ENCODE assay signal across 8 mouse cellular contexts in genomic region chr10:18816560-18816959, GRCm38 (mm10). TPM values are rescaled to one million over a fixed set of nuclear protein-coding genes. Genes with fewer than 3 reads are reported as not detected.
A peak's percentile ranks its signal among the peaks of the same experiment; 100 is the strongest.
DNase-seq lines count a peak whose midpoint lies in the region; ATAC-seq and TF ChIP-seq lines count a peak whose summit lies in the region.
"Had no signal": no experiment of that assay in that cellular context is flagged by ENCODE, and none has a peak within 500 bp of the region (broad histone marks: within the 10 kb centered on the region; RNA-seq: fewer than 3 reads in every experiment).

No protein-coding gene starts in this region.

- no peak for TF ChIP-seq CTCF in forebrain, postnatal 0 days (IDR thresholded peaks at IDR 0.05; ENCODE audit: low read depth)

- 21% methylated on average over 5 of the region's 5 CpGs for WGBS in forebrain, postnatal 0 days
- WGBS in hindbrain, embryonic 11.5 days, result 57% methylated on average over 5 of the region's 5 CpGs
- 22% methylated on average over 5 of the region's 5 CpGs for whole genome bisulfite sequencing in limb, embryonic 12.5 days

- no peaks in the 10 kb centered on the region for H3K36me3 ChIP-seq in forebrain, postnatal 0 days (ENCODE audit: insufficient read depth)
- H3K36me3 ChIP-seq in hindbrain, embryonic 11.5 days (ENCODE audit: control insufficient read depth, insufficient read depth, low read length), result no peaks in the 10 kb centered on the region
- no peaks in the 10 kb centered on the region for H3K36me3 ChIP-seq in limb, embryonic 12.5 days

- no peaks in the 10 kb centered on the region for H3K9me3 ChIP-seq in forebrain, postnatal 0 days (ENCODE audit: low read length)
- H3K9me3 ChIP-seq in hindbrain, embryonic 11.5 days (ENCODE audit: control insufficient read depth, low read length), result no peaks in the 10 kb centered on the region
- no peaks in the 10 kb centered on the region for H3K9me3 ChIP-seq in limb, embryonic 12.5 days

- H3K4me3 ChIP-seq in forebrain, postnatal 0 days (ENCODE audit: low read depth, low read length), result no peak overlapping the region
- no peak overlapping the region for H3K4me3 ChIP-seq in hindbrain, embryonic 11.5 days (ENCODE audit: low read depth, low read length)
- no peak overlapping the region for H3K4me3 ChIP-seq in limb, embryonic 12.5 days (replicated peaks)

- H3K4me1 ChIP-seq in forebrain, postnatal 0 days (ENCODE audit: insufficient read depth), result no peaks in the 10 kb centered on the region
- H3K4me1 ChIP-seq in hindbrain, embryonic 11.5 days (replicated peaks; ENCODE audit: control insufficient read depth, insufficient read depth, low read length), result no peaks in the 10 kb centered on the region
- peaks cover 22% of the 10 kb centered on the region for H3K4me1 ChIP-seq in limb, embryonic 12.5 days (replicated peaks)

- no peak overlapping the region for H3K4me2 ChIP-seq in forebrain, postnatal 0 days (ENCODE audit: low read depth)
- H3K4me2 ChIP-seq in hindbrain, embryonic 11.5 days (replicated peaks; ENCODE audit: low read depth, low read length), result no peak overlapping the region
- no peak overlapping the region for H3K4me2 ChIP-seq in limb, embryonic 12.5 days

- DNase-seq in Muller cell, postnatal 12 days (ENCODE audit: inconsistent ontology term), result peak; percentile 70
- DNase-seq in adipocyte (ENCODE audit: low spot score), result peak; percentile 31
- peak; percentile 77 for DNase-seq in forebrain, postnatal 0 days
- peak; percentile 26 for DNase-seq in hindbrain, embryonic 11.5 days (ENCODE audit: low spot score)
- DNase-seq in telencephalon, adult 2 months (ENCODE audit: low read depth, low spot score), result peak; percentile 6
- no peak for DNase-seq in ovary, postnatal 10 days (ENCODE audit: low spot score)

- H3K27me3 ChIP-seq in forebrain, postnatal 0 days (ENCODE audit: insufficient read depth, low read length), result no peaks in the 10 kb centered on the region; the same call in 1 of the 2 replicates
- H3K27me3 ChIP-seq in hindbrain, embryonic 11.5 days (ENCODE audit: control insufficient read depth, insufficient read depth, low read length), result no peaks in the 10 kb centered on the region
- H3K27me3 ChIP-seq in limb, embryonic 12.5 days, result no peaks in the 10 kb centered on the region

- ATAC-seq in forebrain, postnatal 0 days, result peak; percentile 98
- peak; percentile 25; the same call in 1 of the 2 replicates for ATAC-seq in hindbrain, embryonic 11.5 days (ENCODE audit: low FRiP score)
- peak; percentile 83; the same call in 1 of the 2 replicates for ATAC-seq in limb, embryonic 12.5 days (ENCODE audit: insufficient number of reproducible peaks, insufficient read depth, low FRiP score, low TSS enrichment, low read depth)

- H3K27ac ChIP-seq in forebrain, postnatal 0 days (ENCODE audit: low read depth, low read length), result no peak overlapping the region
- no peak overlapping the region for H3K27ac ChIP-seq in hindbrain, embryonic 11.5 days (ENCODE audit: low read depth, low read length)
- H3K27ac ChIP-seq in limb, embryonic 12.5 days, result no peak overlapping the region
- H3K27ac ChIP-seq: macrophage had no signal

- no peak overlapping the region for H3K9ac ChIP-seq in forebrain, postnatal 0 days
- H3K9ac ChIP-seq in hindbrain, embryonic 11.5 days (ENCODE audit: low read depth, low read length), result no peak overlapping the region
- no peak overlapping the region for H3K9ac ChIP-seq in limb, embryonic 12.5 days (replicated peaks)

RNA-seq across cellular contexts. Expression of gene Perp, which starts 28.3 kb away (rescaled TPM):
- 11.5 and 14.5 TPM in 2 replicates for total RNA-seq in forebrain, postnatal 0 days (2014; rRNA removed)
- 14.9 and 18.1 TPM in 2 replicates for polyA plus RNA-seq in forebrain, postnatal 0 days (2015; fragmentation: Nextera tagmentation; extraction: Ambion mirVana)
- polyA plus RNA-seq in hindbrain, embryonic 11.5 days (2014; fragmentation: Nextera tagmentation; extraction: Ambion mirVana), result 9.7 and 15.9 TPM in 2 replicates
- polyA plus RNA-seq in limb, embryonic 12.5 days (2016; fragmentation: Nextera tagmentation; extraction: Ambion mirVana), result 61.1 and 63.7 TPM in 2 replicates
- polyA plus RNA-seq: macrophage had no signal

RNA-seq across cellular contexts. Expression of gene Gm4922, which starts 30.0 kb away (rescaled TPM):
- 0.08 TPM in 1 of 2 replicates, not detected in the other for total RNA-seq in forebrain, postnatal 0 days (2014; rRNA removed)
- 0.21 TPM in 1 of 2 replicates, not detected in the other for polyA plus RNA-seq in forebrain, postnatal 0 days (2015; fragmentation: Nextera tagmentation; extraction: Ambion mirVana)
- not detected in 2 replicates for polyA plus RNA-seq in hindbrain, embryonic 11.5 days (2014; fragmentation: Nextera tagmentation; extraction: Ambion mirVana)
- polyA plus RNA-seq in limb, embryonic 12.5 days (2016; fragmentation: Nextera tagmentation; extraction: Ambion mirVana), result 0.11 TPM in 1 of 2 replicates, not detected in the other
- polyA plus RNA-seq: macrophage had no signal

Comparison
In these comparisons a context has a peak if more than half of its experiments do, and no peak if none do; other contexts are left out.
1. ATAC-seq: peak in every context shown above with its lines; median percentile 98 in forebrain, postnatal 0 days; 83 in limb, embryonic 12.5 days; 25 in hindbrain, embryonic 11.5 days.